Mouse (Mus musculus): ENCODE data around the gene Ppfia1. TPM values are rescaled to one million over a fixed set of nuclear protein-coding genes. Genes with fewer than 3 reads are reported as not detected.
A peak's percentile ranks its signal among the peaks of the same experiment; 100 is the strongest.

Ppfia1 gene
- 33.8 and 35.6 TPM in 2 replicates for polyA plus RNA-seq (2015; fragmentation: Nextera tagmentation; extraction: Ambion mirVana)

DNA sequence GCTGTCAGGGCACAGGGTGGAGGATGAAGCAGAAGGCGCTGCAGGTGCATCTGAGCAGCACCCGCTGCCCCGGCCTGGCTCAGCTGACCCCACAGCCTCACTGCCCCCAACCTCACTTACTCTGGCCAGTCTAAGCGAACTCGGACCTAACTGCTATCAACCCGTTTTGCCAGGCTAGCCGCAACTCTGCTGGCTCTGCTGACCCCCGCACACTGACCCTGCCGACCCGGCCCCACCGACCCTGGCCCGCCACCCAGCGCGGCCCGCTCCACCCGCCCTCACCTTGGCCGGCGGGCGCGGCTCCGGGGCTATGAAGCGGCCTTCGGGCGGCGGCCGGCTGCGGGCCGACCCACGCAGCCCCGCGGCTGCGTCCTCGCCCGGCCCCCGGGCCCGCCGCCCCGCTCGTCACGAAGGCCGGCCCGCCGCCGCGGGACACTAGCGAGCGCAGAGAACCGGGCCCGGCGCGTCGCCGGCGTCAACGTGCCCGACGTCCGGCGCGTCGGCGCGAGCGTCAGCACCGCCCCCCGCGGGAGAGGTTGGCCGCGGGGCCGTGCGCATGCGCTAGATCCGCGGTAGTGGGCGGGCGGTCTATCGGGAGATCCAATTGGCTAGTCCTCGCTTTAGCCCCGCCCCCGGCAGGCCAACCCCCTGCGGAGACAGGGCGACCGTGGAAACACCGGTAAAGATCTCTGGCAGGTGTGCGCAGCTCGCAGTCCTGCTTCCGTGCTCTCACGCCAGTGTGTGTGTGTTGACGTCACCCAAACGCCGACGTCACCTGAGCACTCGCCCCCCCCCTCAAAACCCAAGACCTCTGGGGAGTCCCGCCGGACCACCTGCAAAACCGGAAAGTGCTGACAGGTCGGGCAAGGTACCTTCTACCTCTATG, at the start of gene Ppfia1:
Gene Ppfia1 (minus strand): TSS at position 493 of the 886 bp plus-strand sequence.
- Histone ChIP-seq H3K4me3 (peak within 1 kb of the TSS; percentile 97), H3K9me3 (no peaks in the 10 kb centered on the region), H3K4me2 (peak within 1 kb of the TSS; percentile 81), H3K9ac (peak within 1 kb of the TSS; percentile 98), H3K36me3 (peaks cover 26% of the 10 kb centered on the region), H3K4me1 (peaks cover 15% of the 10 kb centered on the region), H3K27me3 (no peaks in the 10 kb centered on the region; the same call in 1 of the 2 replicates), H3K27ac (0 out of 2 replicates have a peak within 1 kb of the TSS, but pooled peaks have one; percentile 47)
- ATAC-seq (ENCODE audit: borderline replicate concordance, extremely low read depth, low FRiP score, low TSS enrichment) = peak; percentile 97
- WGBS = under 1% methylated on average over 95 of the region's 97 CpGs

DNA sequence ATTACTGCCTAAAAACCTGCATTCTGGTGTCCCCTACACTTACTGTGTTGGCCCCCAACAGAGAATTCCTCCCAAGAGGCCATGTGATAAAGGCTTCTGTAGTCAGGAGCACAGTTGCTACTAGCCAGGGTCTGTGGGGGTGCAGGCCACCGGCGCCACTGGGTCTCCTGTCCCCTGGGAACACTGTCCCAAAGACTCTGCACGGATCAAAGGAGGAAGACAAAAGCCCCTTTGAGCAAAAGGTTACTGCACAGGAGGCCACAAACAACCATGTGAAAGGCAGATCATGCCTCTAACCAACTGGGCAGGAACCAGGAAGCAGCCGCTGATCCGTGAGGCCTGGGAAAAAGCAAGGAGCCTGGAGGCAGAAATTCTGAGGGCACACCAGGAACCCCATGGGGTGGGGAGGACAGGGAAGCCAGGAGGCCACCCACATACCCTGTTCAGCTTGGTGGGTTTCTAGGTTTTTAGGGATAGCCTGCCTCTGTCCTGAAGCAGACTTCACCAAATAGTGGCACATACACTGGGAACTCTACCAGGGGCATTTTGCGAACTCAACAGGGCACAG, 46.9 kb upstream of the Ppfia1 start:
- no peak overlapping the region for H3K27ac ChIP-seq
- 71% methylated on average over 6 of the region's 6 CpGs for WGBS

DNA sequence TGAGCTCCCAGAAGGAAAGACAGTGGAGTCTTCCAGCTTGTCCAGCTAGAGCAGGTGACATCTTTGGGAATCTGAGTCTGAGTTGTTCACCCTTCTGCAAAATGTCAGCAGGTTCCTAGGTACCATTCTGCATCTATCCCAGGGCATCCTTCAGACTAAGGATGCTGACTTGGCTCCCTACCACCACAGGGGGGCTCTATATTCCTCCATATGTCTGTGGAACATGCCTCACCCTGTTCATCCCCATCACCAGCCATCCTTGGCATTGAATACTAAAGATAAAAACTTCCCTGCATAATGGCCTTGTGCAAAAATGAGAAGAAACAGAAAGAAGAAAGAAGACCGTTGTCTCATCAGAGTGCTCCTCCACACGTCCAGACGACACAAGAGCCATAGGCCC, 36.0 kb upstream of the Ppfia1 start:
- 69% methylated on average over 3 of the region's 3 CpGs for WGBS
- H3K4me3 ChIP-seq = no peak overlapping the region
- H3K4me2 ChIP-seq = no peak overlapping the region
- no peak for ATAC-seq (ENCODE audit: borderline replicate concordance, extremely low read depth, low FRiP score, low TSS enrichment)
- no peak overlapping the region for H3K27ac ChIP-seq
- H3K27me3 ChIP-seq = peaks cover 5% of the 10 kb centered on the region; the same call in 1 of the 2 replicates
- H3K9me3 ChIP-seq = no peaks in the 10 kb centered on the region
- H3K9ac ChIP-seq = no peak overlapping the region
- no peaks in the 10 kb centered on the region for H3K4me1 ChIP-seq
- H3K36me3 ChIP-seq = peaks cover 4% of the 10 kb centered on the region; the same call in 1 of the 2 replicates

More for the DNA sequence above, 46.9 kb upstream of the Ppfia1 start:
- H3K4me2 ChIP-seq = no peak overlapping the region
- no peaks in the 10 kb centered on the region for H3K27me3 ChIP-seq
- H3K9ac ChIP-seq = no peak overlapping the region
- no peaks in the 10 kb centered on the region for H3K4me1 ChIP-seq
- H3K4me3 ChIP-seq = no peak overlapping the region
- H3K9me3 ChIP-seq = no peaks in the 10 kb centered on the region
- no peak for ATAC-seq (ENCODE audit: borderline replicate concordance, extremely low read depth, low FRiP score, low TSS enrichment)
- H3K36me3 ChIP-seq = 0 out of 2 replicates have a peak, but pooled peaks cover 4% of the 10 kb centered on the region

DNA sequence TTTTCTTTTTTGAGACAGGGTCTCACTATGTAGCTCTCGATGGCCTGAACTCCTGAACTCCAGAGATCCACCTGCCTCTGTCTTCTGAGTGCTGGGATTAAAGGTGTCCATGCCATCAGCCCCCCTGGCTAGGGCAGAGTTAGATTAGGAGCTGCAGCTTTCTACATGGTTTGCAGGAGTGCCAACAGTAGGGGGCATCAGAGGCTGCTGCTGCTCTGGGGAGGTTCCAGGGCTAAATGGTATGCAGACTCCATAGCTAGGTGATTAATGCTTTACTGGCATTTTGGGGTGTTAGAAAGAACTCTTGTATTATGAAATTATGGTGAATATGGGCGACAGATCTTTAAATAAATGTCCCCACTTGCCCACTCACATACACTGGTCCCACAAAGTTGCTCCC, 33.8 kb upstream of the Ppfia1 start:
- H3K9me3 ChIP-seq = no peaks in the 10 kb centered on the region
- H3K27ac ChIP-seq = no peak overlapping the region
- peaks cover 4% of the 10 kb centered on the region; the same call in 1 of the 2 replicates for H3K36me3 ChIP-seq
- no peak overlapping the region for H3K4me2 ChIP-seq
- H3K4me1 ChIP-seq = peaks cover 10% of the 10 kb centered on the region
- no peak for ATAC-seq (ENCODE audit: borderline replicate concordance, extremely low read depth, low FRiP score, low TSS enrichment)
- H3K9ac ChIP-seq = no peak overlapping the region
- WGBS = 38% methylated on average over 2 of the region's 2 CpGs
- no peak overlapping the region for H3K4me3 ChIP-seq
- H3K27me3 ChIP-seq = peaks cover 6% of the 10 kb centered on the region; the same call in 1 of the 2 replicates

DNA sequence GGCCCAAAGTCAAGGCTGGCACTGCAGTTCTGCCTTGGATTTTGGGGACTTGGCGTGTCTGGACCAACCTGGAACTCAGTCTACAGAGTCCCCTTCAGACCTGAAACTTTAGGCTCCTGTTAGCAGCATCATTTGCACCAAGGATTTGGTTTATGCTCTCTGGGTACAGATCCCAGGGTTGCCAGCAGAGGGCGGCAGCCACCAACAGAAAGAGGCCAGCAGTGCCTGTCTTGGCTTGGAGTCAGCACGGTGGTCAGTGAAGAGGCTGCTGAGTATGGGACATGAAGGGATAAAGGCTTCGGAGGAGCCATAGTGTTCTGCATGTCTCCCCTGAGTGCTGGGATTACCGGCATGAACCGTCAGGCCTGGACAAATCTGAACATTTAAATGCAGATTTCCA, 32.1 kb upstream of the Ppfia1 start:
- Histone ChIP-seq H3K9ac (no peak overlapping the region), H3K9me3 (no peaks in the 10 kb centered on the region), H3K4me3 (no peak overlapping the region), H3K27me3 (peaks cover 6% of the 10 kb centered on the region; the same call in 1 of the 2 replicates), H3K4me1 (peaks cover 19% of the 10 kb centered on the region), H3K36me3 (0 out of 2 replicates have a peak, but pooled peaks cover 3% of the 10 kb centered on the region), H3K27ac (no peak overlapping the region), H3K4me2 (no peak overlapping the region)
- 14% methylated on average over 6 of the region's 6 CpGs for WGBS
- no peak for ATAC-seq (ENCODE audit: borderline replicate concordance, extremely low read depth, low FRiP score, low TSS enrichment)

DNA sequence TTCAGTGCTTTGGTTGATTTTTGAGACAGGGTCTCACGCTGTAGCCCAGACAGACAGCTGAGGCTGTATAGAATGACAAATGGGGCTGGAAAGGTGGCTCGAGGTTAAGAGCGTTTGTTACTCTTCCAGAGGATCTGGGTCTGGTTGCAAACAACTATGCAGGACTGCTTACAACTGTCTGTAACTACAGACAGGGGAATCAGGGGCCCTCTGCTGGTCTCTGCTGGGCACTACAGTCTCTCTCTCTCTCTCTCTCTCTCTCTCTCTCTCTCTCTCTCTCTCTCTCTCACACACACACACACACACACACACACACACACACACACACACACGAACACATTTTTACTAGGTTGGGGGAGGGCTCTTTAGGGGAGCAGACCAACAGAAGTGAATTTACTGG, 30.1 kb upstream of the Ppfia1 start:
- Histone ChIP-seq H3K9me3 (no peaks in the 10 kb centered on the region), H3K27me3 (peaks cover 6% of the 10 kb centered on the region; the same call in 1 of the 2 replicates), H3K27ac (no peak overlapping the region), H3K9ac (no peak overlapping the region), H3K4me1 (peaks cover 20% of the 10 kb centered on the region), H3K36me3 (peaks cover 11% of the 10 kb centered on the region), H3K4me2 (no peak overlapping the region), H3K4me3 (no peak overlapping the region)
- under 1% methylated on average over 4 of the region's 4 CpGs for WGBS
- no peak for ATAC-seq (ENCODE audit: borderline replicate concordance, extremely low read depth, low FRiP score, low TSS enrichment)

DNA sequence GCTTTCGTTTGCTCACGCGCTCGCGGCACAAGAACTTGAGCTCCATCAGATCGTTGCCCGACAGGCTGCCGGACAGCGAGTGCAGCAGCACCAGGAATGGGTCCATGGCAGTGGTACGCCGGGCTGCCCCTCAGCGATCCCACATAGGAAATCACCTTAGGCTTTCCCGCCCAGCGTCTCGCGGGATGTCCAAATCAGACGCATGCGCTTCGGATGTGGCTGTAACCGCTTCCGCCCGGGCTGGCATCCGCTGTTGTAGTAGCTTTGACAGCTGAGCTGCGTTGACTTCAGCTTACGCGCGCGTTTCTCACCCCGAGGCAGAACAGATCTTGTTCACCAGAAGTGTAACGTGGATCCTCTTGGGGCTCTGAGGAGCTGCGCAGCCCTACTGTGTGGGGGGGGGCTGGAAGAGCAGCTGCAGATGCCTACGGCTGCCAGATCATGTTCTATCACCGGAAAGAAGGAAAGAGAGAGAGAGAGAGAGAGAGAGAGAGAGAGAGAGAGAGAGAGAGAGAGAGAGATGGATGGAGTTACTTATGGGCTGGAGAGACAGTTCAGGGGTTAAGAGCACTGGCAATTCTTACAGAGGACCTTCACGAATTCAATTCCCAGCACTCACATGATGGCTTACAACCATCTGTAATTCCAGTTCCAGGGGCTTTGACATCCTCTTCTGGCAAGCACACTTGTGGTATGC, 28.9 kb upstream of the Ppfia1 start, which contains the start of gene Fadd:
Gene Fadd (minus strand): TSS at position 180 of the 697 bp plus-strand sequence.
- Histone ChIP-seq H3K36me3 (peaks cover 11% of the 10 kb centered on the region), H3K9me3 (no peaks in the 10 kb centered on the region), H3K4me1 (peaks cover 20% of the 10 kb centered on the region), H3K4me2 (peak within 1 kb of the TSS; percentile 73), H3K4me3 (peak within 1 kb of the TSS; percentile 62), H3K27me3 (peaks cover 6% of the 10 kb centered on the region; the same call in 1 of the 2 replicates), H3K27ac (peak within 1 kb of the TSS; percentile 89), H3K9ac (peak within 1 kb of the TSS; percentile 60)
- ATAC-seq (ENCODE audit: borderline replicate concordance, extremely low read depth, low FRiP score, low TSS enrichment) = peak; percentile 84
- WGBS = 1% methylated on average over 34 of the region's 34 CpGs

DNA sequence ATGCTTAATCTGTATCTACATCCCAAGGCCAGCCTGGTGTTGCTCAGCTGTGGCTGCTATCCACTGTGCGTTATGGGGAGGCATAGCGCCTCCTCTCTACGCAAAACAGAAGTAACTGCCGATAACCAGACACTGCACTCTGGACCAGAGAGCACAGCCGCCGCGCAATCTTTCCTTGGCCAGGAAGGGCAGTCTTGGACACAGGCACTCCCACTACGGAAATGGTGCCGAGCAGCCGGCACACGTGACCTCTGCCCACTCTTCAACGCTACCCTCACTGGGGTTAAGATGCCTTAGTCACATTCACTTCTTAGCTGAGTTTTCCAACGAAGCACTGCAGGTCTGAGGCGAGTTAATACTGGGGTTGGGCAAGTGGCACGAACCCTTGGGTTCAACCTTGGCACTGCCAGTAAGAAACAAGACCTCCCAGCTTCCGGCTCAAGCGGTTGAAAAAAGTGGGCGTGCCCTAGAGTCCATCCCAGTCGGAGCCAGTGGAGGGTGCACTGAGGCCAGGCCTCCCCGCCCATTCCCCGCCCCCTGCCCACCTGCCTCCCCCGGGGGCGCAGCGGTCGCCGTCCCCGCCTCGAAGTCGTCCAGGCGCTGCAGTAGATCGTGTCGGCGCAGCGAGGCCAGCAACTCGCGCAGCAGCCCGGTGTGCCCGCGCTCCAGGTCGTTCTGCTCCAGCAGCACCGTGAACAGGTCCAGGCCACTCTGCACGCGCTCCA, 28.2 kb upstream of the Ppfia1 start:
- peak overlapping the region; percentile 60 for H3K9ac ChIP-seq
- peak; percentile 91 for ATAC-seq (ENCODE audit: borderline replicate concordance, extremely low read depth, low FRiP score, low TSS enrichment)
- H3K27ac ChIP-seq = peak overlapping the region; percentile 89
- peaks cover 20% of the 10 kb centered on the region for H3K4me1 ChIP-seq
- H3K4me3 ChIP-seq = peak overlapping the region; percentile 62
- H3K36me3 ChIP-seq = peaks cover 11% of the 10 kb centered on the region
- H3K27me3 ChIP-seq = peaks cover 6% of the 10 kb centered on the region; the same call in 1 of the 2 replicates
- H3K4me2 ChIP-seq = peak overlapping the region; percentile 73
- WGBS = 1% methylated on average over 43 of the region's 43 CpGs
- H3K9me3 ChIP-seq = no peaks in the 10 kb centered on the region

DNA sequence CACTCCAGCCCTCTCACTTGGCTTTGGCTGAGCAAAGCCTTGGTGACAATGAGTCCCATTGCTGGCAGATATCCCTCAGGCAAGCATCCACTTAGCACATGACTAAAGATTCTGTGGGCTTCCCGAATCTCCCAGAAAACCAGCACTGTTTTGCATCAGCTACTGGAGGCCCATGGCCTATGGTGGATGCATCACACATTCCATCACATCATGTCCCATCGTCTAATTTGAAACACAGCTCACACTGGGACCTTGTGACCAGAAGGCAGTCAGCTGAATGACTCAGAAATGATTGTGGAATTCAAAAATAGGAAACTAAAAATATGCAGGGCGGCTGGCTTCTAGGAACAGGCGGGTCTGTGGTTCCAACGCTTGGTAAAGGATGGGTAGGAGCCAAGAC, 24.3 kb upstream of the Ppfia1 start:
- 83% methylated on average over 5 of the region's 5 CpGs for WGBS

DNA sequence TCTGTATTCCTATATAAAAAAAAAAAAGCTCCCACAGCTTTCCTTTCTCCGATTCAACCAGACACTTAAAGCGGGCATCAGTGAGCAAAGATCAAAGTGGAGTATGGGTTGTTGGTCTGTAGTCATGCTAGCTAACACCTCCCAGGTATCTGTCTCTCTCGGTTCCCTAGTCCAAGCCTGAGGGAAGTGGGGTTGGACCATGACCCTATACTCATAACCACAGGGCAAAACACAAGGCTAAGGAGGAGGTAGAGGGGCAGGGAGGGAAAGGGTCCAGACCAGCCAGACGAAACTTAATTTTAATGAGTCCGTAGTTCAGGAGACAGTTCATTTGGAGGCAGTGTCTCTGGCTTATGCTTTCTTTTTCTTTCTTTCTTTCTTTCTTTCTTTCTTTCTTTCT, 18.7 kb upstream of the Ppfia1 start:
- Histone ChIP-seq H3K9me3 (no peaks in the 10 kb centered on the region), H3K4me2 (no peak overlapping the region), H3K27me3 (no peaks in the 10 kb centered on the region), H3K9ac (no peak overlapping the region), H3K4me1 (0 out of 2 replicates have a peak, but pooled peaks cover 7% of the 10 kb centered on the region), H3K27ac (no peak overlapping the region), H3K4me3 (no peak overlapping the region), H3K36me3 (no peaks in the 10 kb centered on the region)
- WGBS = 74% methylated on average over 5 of the region's 5 CpGs
- no peak for ATAC-seq (ENCODE audit: borderline replicate concordance, extremely low read depth, low FRiP score, low TSS enrichment)

More for the DNA sequence above, 24.3 kb upstream of the Ppfia1 start:
- Histone ChIP-seq H3K4me2 (no peak overlapping the region), H3K27me3 (no peaks in the 10 kb centered on the region), H3K4me3 (no peak overlapping the region), H3K9ac (no peak overlapping the region), H3K4me1 (peaks cover 13% of the 10 kb centered on the region), H3K9me3 (no peaks in the 10 kb centered on the region), H3K36me3 (peaks cover 11% of the 10 kb centered on the region), H3K27ac (no peak overlapping the region)
- ATAC-seq (ENCODE audit: borderline replicate concordance, extremely low read depth, low FRiP score, low TSS enrichment) = no peak

DNA sequence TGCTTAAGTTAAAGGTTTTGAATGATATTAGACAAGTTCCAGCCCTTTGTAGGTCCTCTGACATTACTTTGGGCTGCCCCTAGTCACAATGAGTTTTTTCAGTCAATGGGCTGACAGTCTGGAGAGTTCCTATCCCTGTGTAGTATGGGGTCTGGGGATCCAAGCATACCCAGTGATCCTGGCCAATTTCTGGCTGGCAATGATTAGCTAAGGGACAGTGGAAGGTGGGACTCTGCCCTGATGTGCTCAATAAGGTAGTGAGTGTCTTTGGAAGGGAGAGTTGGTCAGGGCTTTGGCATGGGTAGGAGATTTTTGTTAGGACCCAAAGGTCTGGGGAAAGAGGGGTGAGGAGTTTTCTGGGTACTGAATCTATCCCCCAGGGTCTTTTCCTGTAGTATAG, 18.1 kb upstream of the Ppfia1 start:
- H3K4me1 ChIP-seq = 0 out of 2 replicates have a peak, but pooled peaks cover 7% of the 10 kb centered on the region
- no peak for ATAC-seq (ENCODE audit: borderline replicate concordance, extremely low read depth, low FRiP score, low TSS enrichment)
- no peaks in the 10 kb centered on the region for H3K36me3 ChIP-seq
- H3K9me3 ChIP-seq = no peaks in the 10 kb centered on the region
- no peak overlapping the region for H3K4me2 ChIP-seq
- no peak overlapping the region for H3K27ac ChIP-seq
- no peak overlapping the region for H3K4me3 ChIP-seq
- H3K9ac ChIP-seq = no peak overlapping the region
- no peaks in the 10 kb centered on the region for H3K27me3 ChIP-seq

Measured in lung, embryonic 15.5 days (tissue).